Mouse (Mus musculus) thymus, postnatal 36 days (tissue): ENCODE measurements around the gene Impg2.

Experiments used
- DNase-seq, 2 experiments: peaks; one replicate each; pipeline ENCODE4 v3.0.0; 2022; ENCODE audit warnings: mixed read lengths in 2 of 2

The Impg2 gene

GRCm38 (mm10) chr16:56204051-56204450 lies at the start of gene Impg2:
TSS of gene Impg2 (plus strand) at chr16:56204313.
- DNase-seq = no peak

- DNase-seq = no peak
These were observed 40.6 kb upstream of the Impg2 start for GRCm38 (mm10) chr16:56163466-56163865.

DNA sequence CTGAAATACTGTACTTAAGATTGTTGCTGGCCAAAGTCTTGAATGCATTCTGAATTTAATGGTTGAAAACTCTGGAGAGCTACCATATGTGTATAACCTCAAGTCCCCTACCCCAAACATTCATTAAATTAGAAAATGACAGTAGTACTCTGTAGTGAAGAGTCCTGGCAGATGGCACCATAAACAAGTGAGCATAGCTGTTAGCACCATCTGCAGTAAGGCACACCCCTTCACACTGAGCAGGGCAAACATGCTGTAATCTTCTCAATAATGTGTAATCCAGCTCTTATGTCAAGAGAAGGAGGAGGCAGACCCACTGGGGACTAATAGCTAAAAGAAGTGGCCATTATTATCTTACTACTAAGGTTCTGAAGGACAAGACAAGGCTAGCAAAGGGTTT lies 33.9 kb upstream of the Impg2 start:
- no peak for DNase-seq

- DNase-seq = no peak
These were observed 28.1 kb upstream of the Impg2 start for GRCm38 (mm10) chr16:56175867-56176581.

DNA sequence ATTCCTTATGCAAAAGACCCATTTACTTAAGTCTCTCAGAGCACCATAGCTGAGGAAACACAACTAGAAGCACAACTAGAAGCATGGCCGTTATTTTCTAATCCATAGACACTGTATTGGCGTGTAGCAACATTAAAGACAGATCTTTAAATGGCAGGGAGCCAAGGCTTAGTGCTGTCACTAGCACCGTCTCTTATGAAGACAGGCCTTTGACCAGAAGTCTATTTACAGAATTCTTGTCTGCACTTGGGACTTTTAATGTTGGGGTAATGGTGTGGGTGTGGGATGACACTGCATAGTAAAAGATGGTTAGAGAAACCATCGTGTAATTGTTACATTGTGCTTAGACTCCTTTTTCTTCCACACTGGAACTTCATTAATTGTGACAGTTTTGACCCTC lies 17.2 kb upstream of the Impg2 start:
- no peak for DNase-seq

DNA sequence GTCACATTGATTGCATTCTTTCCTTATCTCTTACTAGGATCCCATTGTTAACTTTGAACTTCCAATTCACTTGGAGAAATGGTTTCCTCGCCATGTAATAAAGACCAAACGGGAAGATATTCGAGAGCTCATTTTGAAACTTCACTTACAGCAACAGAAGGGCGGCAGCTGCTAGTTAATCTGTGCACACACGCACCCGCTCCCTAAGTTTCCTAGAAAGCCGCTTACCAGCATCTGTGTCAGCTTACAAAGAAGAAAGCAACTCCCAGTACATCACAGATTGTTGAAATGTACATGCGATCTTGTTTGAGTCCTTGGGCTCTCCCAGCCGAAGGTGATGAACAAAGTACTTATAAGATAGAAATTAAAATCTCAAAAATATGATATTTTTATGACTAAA lies 15.9 kb upstream of the Impg2 start:
- no peak for DNase-seq

GRCm38 (mm10) chr16:56212740-56213139 lies 8.6 kb downstream of the Impg2 start:
- no peak for DNase-seq

DNA sequence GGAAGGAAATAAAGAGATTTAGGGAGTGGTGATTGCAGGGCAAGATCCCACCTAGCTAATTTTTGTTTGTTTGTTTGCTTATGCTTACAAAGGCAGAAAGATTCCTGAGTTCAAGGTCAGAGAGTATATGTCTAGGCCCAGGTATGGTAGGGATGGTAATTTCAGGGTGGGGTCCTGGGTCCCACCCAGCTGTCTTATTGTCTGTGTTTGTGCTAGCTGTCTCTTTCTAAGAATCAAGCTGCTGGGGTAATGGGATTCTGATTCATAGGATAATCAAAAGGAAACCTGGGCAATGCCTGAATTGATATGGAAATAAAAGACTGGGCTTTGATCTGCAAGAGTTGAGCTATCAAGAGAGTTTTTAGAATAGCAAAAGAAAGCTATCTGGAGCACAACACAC lies 23.6 kb downstream of the Impg2 start:
- no peak for DNase-seq

DNA sequence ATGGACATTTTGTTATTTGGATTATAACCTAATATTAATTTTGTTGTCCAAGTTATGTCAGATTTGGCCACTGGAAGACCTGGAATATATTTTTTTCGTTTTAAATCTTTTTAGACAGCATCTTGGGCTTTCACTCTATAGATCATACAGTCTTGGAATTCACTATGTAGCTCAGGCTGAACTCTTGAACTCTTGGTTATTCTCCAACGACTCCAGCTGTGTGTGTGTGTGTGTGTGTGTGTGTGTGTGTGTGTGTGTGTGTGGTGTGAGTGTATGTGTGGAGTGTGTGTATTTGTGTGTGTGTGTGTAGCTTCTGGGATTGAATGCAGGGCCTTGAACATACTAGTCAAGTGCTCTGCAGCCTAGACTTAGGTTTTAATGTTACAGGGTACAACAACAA lies 25.3 kb downstream of the Impg2 start:
- DNase-seq = no peak

DNA sequence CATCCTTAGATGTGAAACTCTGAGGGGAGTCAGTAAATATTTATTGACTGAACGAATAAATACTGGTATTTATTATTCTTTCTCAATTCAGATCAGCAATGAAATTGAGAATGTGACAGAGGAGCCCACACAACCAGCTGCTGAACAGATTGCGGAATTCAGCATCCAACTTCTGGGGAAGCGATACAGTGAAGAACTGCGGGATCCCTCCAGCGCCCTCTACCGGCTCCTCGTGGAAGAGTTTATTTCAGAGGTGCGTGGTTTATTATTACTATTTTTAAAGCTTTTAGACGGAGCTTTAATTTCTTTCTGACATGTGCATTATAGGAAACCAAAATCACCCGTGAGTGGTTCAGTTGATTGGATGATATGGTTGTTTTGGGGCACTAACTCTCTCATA lies 27.2 kb downstream of the Impg2 start:
- DNase-seq = peak in 1 of 2 experiments; percentile 2

DNA sequence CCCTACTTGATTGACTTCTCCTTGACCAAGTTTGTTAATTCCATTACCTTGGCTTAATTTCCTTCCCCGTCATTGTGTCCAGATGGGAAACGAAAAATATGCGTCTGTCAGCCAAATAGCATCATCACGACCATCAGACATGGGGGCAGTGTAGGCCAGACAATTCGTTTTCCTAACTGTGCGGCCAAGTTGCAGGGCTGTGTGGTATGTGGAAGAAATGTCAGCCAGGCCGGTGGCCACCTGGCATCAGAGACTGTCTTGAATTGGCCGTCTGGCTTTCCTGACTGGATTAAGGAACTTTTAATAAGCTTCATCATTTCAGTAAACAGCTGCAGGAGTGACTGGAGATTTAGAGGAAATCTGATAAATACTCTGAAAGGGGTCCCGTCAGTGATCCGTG lies 28.6 kb downstream of the Impg2 start:
- DNase-seq = no peak

DNA sequence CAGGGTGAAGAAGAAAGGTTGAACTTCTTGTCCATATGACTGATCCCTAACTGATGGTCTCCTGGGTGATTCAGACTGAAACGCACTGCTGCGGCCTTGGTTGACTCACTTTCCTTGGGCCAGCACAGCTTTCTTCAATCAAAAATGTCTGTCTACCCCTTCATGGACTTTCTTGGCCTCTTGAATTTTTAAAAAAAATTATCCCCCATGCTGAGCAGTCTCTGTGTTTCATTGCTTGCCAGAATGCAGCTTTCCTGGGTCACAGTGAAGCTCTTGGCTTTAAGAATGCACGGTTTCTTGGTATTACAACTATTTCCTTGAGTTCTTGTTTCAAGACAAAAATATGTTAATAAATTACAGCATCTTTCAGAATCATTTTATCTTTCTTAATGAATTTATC lies 41.9 kb downstream of the Impg2 start:
- DNase-seq = no peak

DNA sequence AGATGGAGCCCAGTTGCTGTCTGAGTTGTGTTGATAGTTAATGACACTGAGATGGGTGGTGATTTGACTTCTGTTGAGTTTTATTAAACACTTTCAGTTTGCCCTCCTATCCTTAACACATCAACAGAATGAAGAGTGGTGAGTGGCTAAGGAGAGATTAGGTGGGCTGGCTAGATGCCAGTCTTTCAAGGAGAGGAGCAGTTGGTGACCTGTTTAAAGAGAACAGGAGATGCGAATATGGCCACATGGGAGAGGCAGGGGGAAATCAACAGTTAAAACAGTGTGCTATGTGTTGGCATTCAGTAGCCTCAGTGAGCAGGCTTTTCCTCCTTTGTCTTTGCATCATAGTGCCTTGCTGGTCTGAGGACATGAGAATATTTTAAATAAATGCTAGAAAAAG lies 69.8 kb downstream of the Impg2 start:
- DNase-seq = no peak

DNA sequence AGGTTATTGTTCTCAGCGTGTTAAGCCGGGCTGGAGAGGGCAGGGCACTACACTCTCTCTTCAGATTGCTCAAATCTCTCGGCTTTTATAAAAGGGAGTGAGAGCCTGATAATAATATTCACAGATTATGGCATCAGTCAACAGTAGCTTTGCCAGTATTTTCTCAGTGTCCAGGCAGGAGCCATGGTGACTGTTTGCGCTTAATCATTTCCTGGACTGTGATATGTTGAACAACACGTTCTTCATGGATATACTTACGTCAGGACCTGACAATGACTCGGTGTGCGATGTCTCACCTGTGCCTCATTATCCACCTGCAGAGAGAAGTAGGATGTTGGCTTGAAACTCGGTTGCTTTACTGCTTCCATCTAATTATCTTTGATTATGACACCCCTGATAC lies 74.9 kb downstream of the Impg2 start:
- no peak for DNase-seq

GRCm38 (mm10) chr16:56279752-56280151 lies 75.6 kb downstream of the Impg2 start:
- no peak for DNase-seq

DNA sequence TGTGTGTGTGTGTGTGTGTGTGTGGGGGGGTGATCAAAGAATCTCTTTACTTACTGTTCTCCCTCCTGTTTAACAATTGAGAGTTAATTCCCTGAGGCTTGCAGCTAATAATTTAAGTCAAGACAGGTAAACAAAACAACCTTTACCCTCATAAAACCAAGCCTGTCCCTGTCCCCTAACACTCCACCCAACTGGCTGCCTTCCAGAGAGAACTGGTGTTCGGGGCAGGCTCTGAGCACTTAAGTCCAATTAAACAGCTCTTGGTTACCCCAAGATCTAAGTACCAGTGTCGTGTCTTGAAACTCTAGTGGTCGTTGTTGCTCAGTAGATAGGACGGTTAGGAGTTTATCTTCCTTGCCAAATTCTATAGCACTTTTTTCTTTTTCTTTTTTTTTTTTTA lies 77.2 kb downstream of the Impg2 start:
- no peak for DNase-seq

DNA sequence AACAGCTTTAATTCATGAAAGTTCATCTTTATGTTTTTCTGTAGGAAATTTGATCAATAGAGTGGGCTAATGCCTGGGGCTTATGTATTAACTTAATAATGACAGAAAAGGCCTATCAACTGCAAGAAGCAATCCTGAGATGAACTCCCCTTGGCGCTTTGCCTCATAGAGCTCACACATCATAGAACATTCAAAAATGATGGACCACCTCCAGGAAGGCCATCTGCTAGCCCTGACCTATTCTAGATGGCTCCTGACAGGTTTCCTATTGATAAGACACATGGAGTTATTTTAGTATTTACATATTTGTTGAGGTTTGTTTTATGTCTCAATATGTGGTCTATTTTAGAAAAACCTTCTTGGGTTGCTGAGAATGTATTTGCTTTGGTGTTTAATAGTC lies 79.2 kb downstream of the Impg2 start:
- no peak for DNase-seq

DNA sequence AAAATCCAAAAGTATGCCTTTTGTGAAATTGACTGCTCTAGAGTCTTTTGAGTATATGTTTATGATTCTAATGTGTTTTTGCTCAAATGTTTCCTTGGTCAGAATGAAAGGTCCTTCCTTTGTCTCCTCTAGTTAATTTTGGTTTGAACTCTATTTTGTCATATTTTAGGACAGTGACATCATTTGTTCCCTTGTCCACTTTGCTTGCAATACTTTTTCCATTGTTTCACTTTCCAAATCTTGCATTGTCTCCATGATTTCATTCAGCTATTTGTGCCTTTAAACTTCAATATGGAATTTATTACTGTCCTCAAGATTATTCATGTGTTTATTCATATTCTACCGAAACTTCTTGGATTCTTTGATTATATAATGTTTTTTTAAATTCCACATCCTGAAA lies 79.8 kb downstream of the Impg2 start:
- DNase-seq = no peak

- DNase-seq = no peak
These were observed 82.0 kb downstream of the Impg2 start for GRCm38 (mm10) chr16:56286076-56286475.

GRCm38 (mm10) chr16:56286977-56287376 lies 82.9 kb downstream of the Impg2 start:
- DNase-seq = no peak

DNA sequence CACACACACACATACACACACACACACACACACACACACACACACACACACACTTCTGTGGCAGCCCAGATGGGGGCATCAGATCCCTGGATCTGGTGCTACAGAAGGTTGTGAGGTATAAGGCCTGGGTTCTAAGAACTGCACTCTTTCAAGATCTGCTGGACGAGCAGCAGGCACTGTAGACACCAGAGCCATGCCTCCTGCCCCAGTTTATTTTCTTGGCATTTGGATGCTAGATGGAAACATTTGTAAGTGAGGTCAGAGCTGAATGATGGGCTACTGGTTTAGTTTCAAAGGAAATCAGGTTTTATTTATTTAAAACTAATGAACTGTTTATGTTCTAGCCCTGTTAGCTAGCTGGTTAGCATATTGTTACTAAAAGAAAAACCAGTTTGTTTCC lies 90.8 kb downstream of the Impg2 start:
- DNase-seq = no peak

DNA sequence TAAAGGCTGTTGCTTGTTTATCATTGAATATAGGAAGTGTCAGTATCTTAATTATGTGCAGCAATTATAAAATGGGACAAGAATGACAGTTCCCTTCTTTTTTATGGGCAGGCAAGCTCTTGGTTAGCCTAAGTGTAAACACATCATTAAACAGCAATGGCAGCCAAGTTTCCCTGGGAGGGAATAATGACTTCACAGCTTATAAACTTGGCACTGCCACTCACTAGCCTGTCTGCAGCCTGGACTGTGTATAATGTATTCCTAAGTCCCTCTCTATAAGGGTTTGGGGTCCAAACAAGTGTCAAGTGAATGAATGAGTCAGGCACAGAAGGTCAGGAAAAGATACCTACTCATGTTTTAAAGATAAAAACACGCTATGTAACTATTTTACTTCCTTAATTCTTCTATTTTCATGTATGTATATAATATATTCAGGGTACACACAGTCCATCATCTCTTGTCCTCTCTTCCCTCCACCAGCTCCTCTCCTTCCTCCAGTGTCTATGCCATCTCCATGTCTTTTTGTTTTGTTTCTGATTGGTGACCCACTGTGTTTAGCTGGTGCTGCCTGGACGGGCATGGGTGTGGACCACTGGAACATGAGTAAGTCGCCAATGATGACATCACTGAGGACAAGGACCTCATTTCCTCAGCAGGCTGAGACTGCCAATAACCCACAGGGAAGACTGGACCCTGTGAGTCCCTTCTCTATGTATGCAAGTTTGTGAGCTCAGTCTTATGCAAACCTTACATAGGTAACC lies 92.0 kb downstream of the Impg2 start:
- DNase-seq = no peak

DNA sequence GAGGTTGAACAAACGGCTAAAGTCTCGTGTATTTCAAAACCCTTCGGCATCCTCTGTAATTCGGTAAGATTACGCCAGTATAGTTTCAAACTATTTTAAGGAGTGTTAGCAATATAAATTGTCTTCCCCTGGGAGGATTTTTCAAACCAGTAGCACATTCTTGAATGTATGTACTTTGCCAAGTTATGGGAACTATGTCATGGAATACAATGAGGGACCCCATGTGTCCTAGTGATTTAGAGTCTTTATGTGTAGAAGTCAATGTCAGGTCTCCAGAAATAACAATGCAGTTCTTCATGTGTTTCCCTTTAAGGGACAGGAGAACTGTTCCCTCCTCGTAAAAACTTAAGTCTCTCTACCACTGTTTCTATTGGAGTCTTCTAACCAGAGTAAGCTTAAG lies 94.1 kb downstream of the Impg2 start:
- DNase-seq = no peak

GRCm38 (mm10) chr16:56298836-56299235 lies 94.7 kb downstream of the Impg2 start:
- DNase-seq = no peak

DNA sequence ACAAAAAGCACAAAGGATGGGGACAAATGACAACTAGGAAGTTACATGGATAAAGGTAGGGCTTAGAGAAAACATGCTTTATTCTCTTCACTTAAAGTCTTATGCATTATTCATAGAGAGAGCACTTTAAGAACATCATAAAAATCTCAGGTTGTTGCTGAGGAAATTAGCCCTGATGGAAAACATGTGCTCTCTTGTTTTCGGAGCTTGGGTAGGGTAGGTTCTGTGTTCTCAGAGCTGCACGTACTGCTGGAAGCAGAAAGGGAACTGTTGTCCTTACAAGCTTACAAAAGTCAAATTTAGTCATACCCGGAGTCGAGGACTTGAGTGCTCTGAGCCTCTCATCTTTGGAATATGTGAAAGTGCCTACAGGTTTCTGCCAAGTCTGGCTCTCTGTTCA lies 98.9 kb downstream of the Impg2 start:
- no peak for DNase-seq
